Mouse (Mus musculus) myocyte (in vitro differentiated cells): ENCODE results near the gene Rims3. TPM values are rescaled to one million over a fixed set of nuclear protein-coding genes. Genes with fewer than 3 reads are reported as not detected.

Experiments used
- H3K27me3 ChIP-seq: one replicate; pipeline ENCODE4 v1.6.1; 2011; ENCODE audit not compliant: control insufficient read depth, insufficient read depth, insufficient read length
- H3K36me3 ChIP-seq: one replicate; pipeline ENCODE4 v1.6.1; 2011; ENCODE audit not compliant: control insufficient read depth, insufficient read depth
- H3K4me2 ChIP-seq: one replicate; pipeline ENCODE4 v1.6.1; 2011; ENCODE audit warnings: low read depth, control low read depth
- H3K4me3 ChIP-seq: one replicate; pipeline ENCODE4 v1.5.1; 2011; ENCODE audit warnings: mild to moderate bottlenecking, control low read depth, moderate library complexity
- H3K79me2 ChIP-seq: one replicate; pipeline ENCODE4 v1.6.1; 2011; ENCODE audit not compliant: control insufficient read depth, insufficient read depth
- H3ac ChIP-seq: one replicate; pipeline ENCODE4 v1.6.1; 2011; ENCODE audit not compliant: control insufficient read depth, insufficient read length
- CEBPB ChIP-seq: IDR thresholded peaks from 2 replicates; pipeline ENCODE4 v1.6.1; 2011; ENCODE audit warnings: mild to moderate bottlenecking, moderate library complexity; ENCODE audit not compliant: poor library complexity, insufficient read depth, severe bottlenecking
- E2F4 ChIP-seq: IDR thresholded peaks from one replicate; pipeline ENCODE4 v1.6.1; 2011; ENCODE audit warnings: mild to moderate bottlenecking, control low read depth, moderate library complexity; ENCODE audit not compliant: insufficient read depth
- MAX ChIP-seq: IDR thresholded peaks from one replicate; pipeline ENCODE4 v1.6.1; 2011; ENCODE audit warnings: low read depth, mild to moderate bottlenecking, control low read depth
- MYOD1 ChIP-seq, 3 experiments: IDR thresholded peaks; one replicate each; pipeline ENCODE4 v1.6.1; 2011; ENCODE audit warnings: control low read depth in 2 of 3, low read depth in 2 of 3, mild to moderate bottlenecking in 2 of 3, moderate library complexity in 1 of 3; ENCODE audit not compliant: insufficient read length in 2 of 3, control insufficient read depth in 1 of 3
- MYOG ChIP-seq, 3 experiments: IDR thresholded peaks; one replicate each; pipeline ENCODE4 v1.6.1; 2011; ENCODE audit warnings: control low read depth in 2 of 3, low read depth in 2 of 3, mild to moderate bottlenecking in 2 of 3; ENCODE audit not compliant: insufficient read length in 2 of 3, control insufficient read depth in 1 of 3, insufficient read depth in 1 of 3
- POLR2A ChIP-seq: IDR thresholded peaks from one replicate; pipeline ENCODE4 v1.6.1; 2011; ENCODE audit warnings: low read depth, mild to moderate bottlenecking, control low read depth, moderate library complexity; ENCODE audit not compliant: insufficient read length
- POLR2AphosphoS2 ChIP-seq: IDR thresholded peaks from one replicate; pipeline ENCODE4 v1.6.1; 2011; ENCODE audit warnings: low read depth, control low read depth; ENCODE audit not compliant: insufficient read length
- REST ChIP-seq: IDR thresholded peaks from one replicate; pipeline ENCODE4 v1.6.1; 2011; ENCODE audit warnings: mild to moderate bottlenecking, control low read depth, moderate library complexity; ENCODE audit not compliant: insufficient read depth, insufficient read length
- SRF ChIP-seq: IDR thresholded peaks from one replicate; pipeline ENCODE4 v1.6.1; 2011; ENCODE audit warnings: low read depth; ENCODE audit not compliant: control insufficient read depth, insufficient read length
- TCF12 ChIP-seq: IDR thresholded peaks from one replicate; pipeline ENCODE4 v1.6.1; 2011; ENCODE audit warnings: mild to moderate bottlenecking, control low read depth; ENCODE audit not compliant: poor library complexity, insufficient read depth, severe bottlenecking
- TCF3 ChIP-seq: IDR thresholded peaks from one replicate; pipeline ENCODE4 v1.6.1; 2011; ENCODE audit warnings: low read depth, control low read depth; ENCODE audit not compliant: insufficient read length
- USF1 ChIP-seq: IDR thresholded peaks from one replicate; pipeline ENCODE4 v1.6.1; 2011; ENCODE audit warnings: low read depth, mild to moderate bottlenecking, control low read depth, moderate library complexity
- polyA plus RNA-seq: library from polyadenylated mRNA; unstranded; fragments of >200 nt; fragmentation: generic; extraction: Trizol; gene quantifications from one replicate; pipeline ENCODE4 v1.2.1, GENCODE M21; 2012; ENCODE audit warnings: missing spikeins

The Rims3 gene
- polyA plus RNA-seq, 1 experiment, result 0.02 TPM

GRCm38 (mm10) chr4:120893656-120894401 lies 39.2 kb downstream of the Rims3 start:
- H3ac ChIP-seq, result no peak overlapping the region
- H3K36me3 ChIP-seq, result no peaks in the 10 kb centered on the region
- no peak overlapping the region for H3K4me3 ChIP-seq
- H3K79me2 ChIP-seq, result no peaks in the 10 kb centered on the region
- TF ChIP-seq USF1 (no peak), REST (no peak), MYOG (IDR thresholded peaks at IDR 0.05; ENCODE audit: control insufficient read depth in 1 of 3, insufficient read depth in 1 of 3, insufficient read length in 2 of 3, low read depth in 2 of 3) (no peak), POLR2AphosphoS2 (no peak), POLR2A (no peak), MYOD1 (IDR thresholded peaks at IDR 0.05; ENCODE audit: control insufficient read depth in 1 of 3, insufficient read length in 2 of 3, low read depth in 2 of 3) (no peak), MAX (no peak), CEBPB (no peak), TCF12 (no peak), TCF3 (no peak), SRF (no peak)
- peaks cover 4% of the 10 kb centered on the region for H3K27me3 ChIP-seq
- H3K4me2 ChIP-seq, result no peak overlapping the region

GRCm38 (mm10) chr4:120894584-120894983 lies 40.0 kb downstream of the Rims3 start:
- Histone ChIP-seq H3ac (no peak overlapping the region), H3K27me3 (peaks cover 4% of the 10 kb centered on the region), H3K36me3 (no peaks in the 10 kb centered on the region), H3K4me3 (no peak overlapping the region), H3K79me2 (no peaks in the 10 kb centered on the region), H3K4me2 (no peak overlapping the region)
- TF ChIP-seq MAX, result no peak
- TF ChIP-seq SRF, result no peak
- TF ChIP-seq REST, result no peak
- TF ChIP-seq USF1, result no peak
- no peak for TF ChIP-seq TCF12
- no peak for TF ChIP-seq POLR2AphosphoS2
- TF ChIP-seq E2F4, result no peak
- TF ChIP-seq POLR2A, result no peak
- TF ChIP-seq MYOG (IDR thresholded peaks at IDR 0.05; ENCODE audit: control insufficient read depth in 1 of 3, insufficient read depth in 1 of 3, insufficient read length in 2 of 3, low read depth in 2 of 3), result no peak
- no peak for TF ChIP-seq CEBPB
- TF ChIP-seq TCF3, result no peak
- no peak for TF ChIP-seq MYOD1 (IDR thresholded peaks at IDR 0.05; ENCODE audit: control insufficient read depth in 1 of 3, insufficient read length in 2 of 3, low read depth in 2 of 3)

GRCm38 (mm10) chr4:120895226-120895625 lies 40.6 kb downstream of the Rims3 start:
- Histone ChIP-seq H3K79me2 (no peaks in the 10 kb centered on the region), H3ac (no peak overlapping the region), H3K4me3 (no peak overlapping the region), H3K4me2 (no peak overlapping the region), H3K27me3 (peaks cover 4% of the 10 kb centered on the region), H3K36me3 (no peaks in the 10 kb centered on the region)
- TF ChIP-seq USF1, result no peak
- TF ChIP-seq MYOD1 (IDR thresholded peaks at IDR 0.05; ENCODE audit: control insufficient read depth in 1 of 3, insufficient read length in 2 of 3, low read depth in 2 of 3), result no peak
- TF ChIP-seq POLR2AphosphoS2, result no peak
- no peak for TF ChIP-seq SRF
- no peak for TF ChIP-seq E2F4
- no peak for TF ChIP-seq REST
- TF ChIP-seq TCF12, result no peak

GRCm38 (mm10) chr4:120895810-120896584 lies 41.4 kb downstream of the Rims3 start:
- Histone ChIP-seq H3K27me3 (peaks cover 4% of the 10 kb centered on the region), H3K79me2 (no peaks in the 10 kb centered on the region), H3K4me2 (no peak overlapping the region), H3K36me3 (no peaks in the 10 kb centered on the region), H3ac (no peak overlapping the region), H3K4me3 (no peak overlapping the region)
- TF ChIP-seq TCF3, result no peak
- no peak for TF ChIP-seq TCF12
- TF ChIP-seq E2F4, result no peak
- no peak for TF ChIP-seq MYOD1 (IDR thresholded peaks at IDR 0.05; ENCODE audit: control insufficient read depth in 1 of 3, insufficient read length in 2 of 3, low read depth in 2 of 3)
- TF ChIP-seq POLR2AphosphoS2, result no peak
- no peak for TF ChIP-seq CEBPB
- TF ChIP-seq USF1, result no peak
- no peak for TF ChIP-seq MAX
- no peak for TF ChIP-seq POLR2A
- TF ChIP-seq MYOG (IDR thresholded peaks at IDR 0.05; ENCODE audit: control insufficient read depth in 1 of 3, insufficient read depth in 1 of 3, insufficient read length in 2 of 3, low read depth in 2 of 3), result no peak
- TF ChIP-seq SRF, result no peak
- no peak for TF ChIP-seq REST
